Mouse (Mus musculus) heart, embryonic 16.5 days (tissue): ENCODE measurements around the gene Ino80b. TPM values are rescaled to one million over a fixed set of nuclear protein-coding genes. Genes with fewer than 3 reads are reported as not detected.

Experiments
- ATAC-seq: fragments of 200-750 bp; cut with Nextera tagmentation; replicated peaks from 2 replicates; pipeline ENCODE4 v1.8.0; 2017; ENCODE audit warnings: moderate number of reproducible peaks; ENCODE audit not compliant: insufficient read depth, low FRiP score; ENCODE audit errors: extremely low read depth
- H3K27ac ChIP-seq: fragments of 300-500 bp; sonication (generic); 2 replicates; pipeline ENCODE4 v1.5.1; 2014; ENCODE audit warnings: mild to moderate bottlenecking, low read length, control low read depth, moderate library complexity
- H3K27me3 ChIP-seq: fragments of 300-500 bp; sonication (generic); 2 replicates; pipeline ENCODE4 v1.6.1; 2014; ENCODE audit warnings: low read length, mixed read lengths; ENCODE audit not compliant: control insufficient read depth, insufficient read depth
- H3K36me3 ChIP-seq: fragments of 300-500 bp; sonication (generic); 2 replicates; pipeline ENCODE4 v1.6.1; 2014; ENCODE audit not compliant: control insufficient read depth, insufficient read depth
- H3K4me1 ChIP-seq: fragments of 300-500 bp; sonication (generic); 2 replicates; pipeline ENCODE4 v1.6.1; 2014; ENCODE audit warnings: low read length, mixed read lengths; ENCODE audit not compliant: control insufficient read depth, insufficient read depth
- H3K4me2 ChIP-seq: fragments of 300-500 bp; sonication (generic); 2 replicates; pipeline ENCODE4 v1.6.1; 2014; ENCODE audit warnings: low read depth, mild to moderate bottlenecking, control low read depth, low read length
- H3K4me3 ChIP-seq: fragments of 300-500 bp; sonication (generic); 2 replicates; pipeline ENCODE4 v1.5.1; 2014; ENCODE audit warnings: mild to moderate bottlenecking, control low read depth, low read length
- H3K9ac ChIP-seq: fragments of 300-500 bp; sonication (generic); 2 replicates; pipeline ENCODE4 v1.6.1; 2014; ENCODE audit warnings: low read length, control low read depth
- H3K9me3 ChIP-seq: fragments of 300-500 bp; sonication (generic); replicated peaks from 2 replicates; pipeline ENCODE4 v1.6.1; 2016; ENCODE audit warnings: low read length; ENCODE audit not compliant: control insufficient read depth
- WGBS: fragments of 180-500 bp; shearing (Covaris S2); extraction: QIAGEN DNeasy Blood & Tissue Kit; methylation state at CpG from one replicate; pipeline ENCODE4 v1.1.7; 2014; 5-methylcytosine and 5-hydroxymethylcytosine counted together
- polyA plus RNA-seq: library from polyadenylated mRNA; unstranded; fragments of >200 nt; fragmentation: Nextera tagmentation; extraction: Ambion mirVana; gene quantifications from 2 replicates; pipeline ENCODE4 v1.2.1, GENCODE M21; 2015

Gene Ino80b
- polyA plus RNA-seq, 1 experiment from 2014 or later: 8.1 TPM

DNA sequence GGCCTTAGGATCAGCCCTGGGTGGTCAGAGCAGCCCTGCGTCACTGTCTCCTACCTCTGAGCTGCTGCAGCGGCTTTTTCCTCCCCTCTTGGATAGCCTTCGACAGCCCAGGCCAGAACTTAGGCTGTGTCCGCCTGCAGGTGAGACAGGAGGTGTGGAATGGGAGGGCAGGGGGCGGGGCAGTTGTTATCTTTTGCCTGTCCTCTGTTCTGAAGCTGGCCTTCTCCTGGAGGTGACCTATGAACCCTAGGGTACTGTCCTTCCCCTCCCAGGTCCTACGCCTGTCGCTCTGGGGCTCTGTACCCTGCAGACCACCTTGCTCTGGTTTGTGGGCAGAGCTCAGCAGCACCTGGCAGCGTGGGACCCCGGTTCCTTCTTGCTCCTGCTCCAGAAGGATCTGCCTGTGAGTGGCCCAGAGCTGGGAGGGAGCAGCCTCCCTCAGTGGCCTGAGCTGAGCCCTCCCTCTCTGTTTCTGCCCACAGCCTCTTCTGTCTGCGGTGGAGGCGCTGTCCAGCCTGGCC, 22.0 kb downstream of the Ino80b start:
- Histone ChIP-seq H3K27ac (no peak overlapping the region), H3K4me1 (peaks cover 20% of the 10 kb centered on the region), H3K27me3 (peaks cover 3% of the 10 kb centered on the region), H3K4me2 (no peak overlapping the region), H3K4me3 (no peak overlapping the region), H3K36me3 (no peaks in the 10 kb centered on the region), H3K9ac (peak overlapping the region; percentile 92; the same call in 1 of the 2 replicates), H3K9me3 (no peaks in the 10 kb centered on the region)
- no peak for ATAC-seq
- WGBS: 60% methylated on average over 11 of the region's 11 CpGs

DNA sequence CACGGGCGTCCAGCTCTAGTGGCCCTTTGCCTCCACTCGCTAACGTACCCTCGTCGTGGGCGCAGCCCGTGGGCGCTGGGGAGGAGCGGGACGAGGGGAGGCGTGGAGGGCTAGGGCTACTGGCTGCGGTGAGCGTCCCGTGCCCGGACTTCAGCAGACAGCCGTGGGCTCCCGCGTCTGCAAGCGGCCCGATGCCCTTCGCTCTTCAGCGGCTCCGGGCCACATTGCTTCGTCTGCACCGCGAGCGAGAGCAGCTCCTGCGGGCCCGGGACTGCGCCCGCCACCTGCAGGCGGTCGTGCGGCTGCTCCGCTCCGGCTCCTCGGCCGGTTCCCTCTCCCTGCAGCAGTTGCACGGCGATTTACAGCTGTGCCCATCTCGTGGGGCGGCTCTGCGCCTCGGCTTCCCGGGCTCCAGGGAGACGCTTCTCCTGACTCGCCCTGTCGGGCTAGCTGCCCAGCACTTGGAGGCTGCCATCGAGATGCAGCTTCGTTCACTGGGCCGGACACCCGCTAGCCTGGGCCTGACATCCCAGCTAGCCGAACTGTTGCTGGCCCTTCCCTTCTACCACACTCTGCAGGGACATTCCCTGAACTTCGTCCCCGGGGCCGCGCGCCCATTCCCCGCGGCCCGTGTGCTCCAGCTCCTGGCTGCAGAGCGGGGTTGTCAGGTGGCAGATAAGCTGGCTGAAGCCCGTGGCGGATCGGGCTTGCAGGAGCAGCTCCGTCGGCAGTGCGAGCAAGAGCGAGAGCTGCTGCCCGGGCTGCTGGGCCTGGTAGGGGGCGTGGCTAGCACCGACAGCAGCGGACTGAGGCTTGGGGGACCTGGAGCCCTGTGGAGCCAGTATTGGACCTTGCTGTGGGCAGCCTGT, 23.3 kb downstream of the Ino80b start:
- WGBS: under 1% methylated on average over 72 of the region's 74 CpGs
- H3K9me3 ChIP-seq: no peaks in the 10 kb centered on the region
- H3K9ac ChIP-seq: peak overlapping the region; percentile 92
- no peaks in the 10 kb centered on the region for H3K36me3 ChIP-seq
- H3K27me3 ChIP-seq: peaks cover 3% of the 10 kb centered on the region
- peaks cover 17% of the 10 kb centered on the region for H3K4me1 ChIP-seq
- peak; percentile 79 for ATAC-seq
- H3K27ac ChIP-seq: peak overlapping the region; percentile 87
- H3K4me2 ChIP-seq: peak overlapping the region; percentile 97
- H3K4me3 ChIP-seq: peak overlapping the region; percentile 81

DNA sequence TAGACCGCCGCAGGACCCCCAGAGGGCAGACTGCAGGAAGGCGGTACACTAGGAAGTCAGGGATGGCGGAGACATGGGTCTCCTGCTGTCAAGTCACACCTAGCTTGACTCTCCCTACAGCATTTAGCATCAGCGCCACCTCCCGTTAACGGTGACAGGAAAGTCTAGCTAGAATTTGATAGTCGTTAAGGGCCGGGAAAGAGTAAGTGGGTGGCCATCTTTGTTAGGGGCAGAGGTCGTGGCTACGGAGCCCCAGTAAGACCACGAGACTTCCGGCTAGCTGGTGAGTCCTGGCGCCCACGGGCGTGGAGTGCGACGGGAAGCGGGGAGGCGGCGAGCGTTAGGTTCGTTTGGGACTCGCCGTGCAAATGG, 23.9 kb downstream of the Ino80b start, which contains the start of the genes Ccdc142 and Gm42688:
TSS of gene Ccdc142 (plus strand) at position 286 of the 372 bp plus-strand sequence.
TSS of gene Gm42688 (plus strand) at position 302 of the 372 bp plus-strand sequence.
- no peaks in the 10 kb centered on the region for H3K9me3 ChIP-seq
- ATAC-seq: peak; percentile 86
- WGBS: under 1% methylated on average over 25 of the region's 25 CpGs
- peak within 1 kb of the TSS; percentile 87 for H3K27ac ChIP-seq
- peak within 1 kb of the TSS; percentile 81 for H3K4me3 ChIP-seq
- H3K27me3 ChIP-seq: peaks cover 3% of the 10 kb centered on the region
- H3K4me2 ChIP-seq: peak within 1 kb of the TSS; percentile 97
- H3K36me3 ChIP-seq: no peaks in the 10 kb centered on the region
- peak within 1 kb of the TSS; percentile 92 for H3K9ac ChIP-seq
- H3K4me1 ChIP-seq: peaks cover 17% of the 10 kb centered on the region

DNA sequence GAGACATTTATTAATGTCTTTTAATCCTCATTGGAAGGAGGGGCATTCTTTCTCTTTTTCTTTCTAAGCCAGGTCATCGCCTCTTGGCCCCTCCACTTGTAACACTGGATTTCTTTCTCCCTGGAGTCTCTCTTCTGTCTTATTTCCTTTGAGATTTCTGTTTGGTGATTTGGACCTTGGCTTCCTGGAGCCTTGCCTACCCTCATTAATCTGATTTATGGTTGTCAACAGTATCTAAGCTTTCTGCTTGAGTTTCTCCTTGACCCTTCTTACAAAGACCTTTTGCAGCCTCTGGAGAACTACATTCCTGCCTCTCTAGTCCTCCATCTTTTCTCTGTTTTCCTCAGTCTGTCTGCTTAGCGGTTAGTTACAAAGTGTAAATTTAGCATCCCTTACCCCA, 26.8 kb downstream of the Ino80b start:
- H3K27me3 ChIP-seq: peaks cover 6% of the 10 kb centered on the region
- H3K9ac ChIP-seq: no peak overlapping the region
- H3K4me3 ChIP-seq: no peak overlapping the region
- no peak for ATAC-seq
- H3K27ac ChIP-seq: no peak overlapping the region
- H3K9me3 ChIP-seq: no peaks in the 10 kb centered on the region
- peaks cover 16% of the 10 kb centered on the region for H3K4me1 ChIP-seq
- no peak overlapping the region for H3K4me2 ChIP-seq
- WGBS: 67% methylated on average over 2 of the region's 2 CpGs
- no peaks in the 10 kb centered on the region for H3K36me3 ChIP-seq

DNA sequence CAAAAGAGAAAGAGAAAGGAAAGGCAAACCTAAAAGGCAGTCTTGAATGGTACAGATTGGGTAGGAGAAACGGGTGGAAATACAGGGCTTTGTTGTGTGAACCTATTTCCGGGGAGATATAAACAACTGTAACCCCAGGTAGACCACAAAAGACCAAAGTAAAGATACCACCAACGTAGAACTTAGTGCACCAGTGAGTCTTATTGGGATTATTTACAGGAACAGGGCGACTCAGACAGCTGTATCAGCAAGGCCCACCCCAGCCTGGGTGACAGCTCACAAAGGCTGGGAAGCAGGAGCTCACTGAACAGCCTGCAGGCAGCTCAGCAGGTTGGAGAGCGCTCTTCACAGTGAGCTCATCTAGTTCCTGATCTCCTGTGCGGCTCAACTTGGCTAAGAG, 29.3 kb downstream of the Ino80b start:
- no peaks in the 10 kb centered on the region for H3K9me3 ChIP-seq
- peaks cover 4% of the 10 kb centered on the region for H3K4me1 ChIP-seq
- no peak overlapping the region for H3K9ac ChIP-seq
- peaks cover 6% of the 10 kb centered on the region for H3K27me3 ChIP-seq
- ATAC-seq: no peak
- no peak overlapping the region for H3K4me3 ChIP-seq
- H3K27ac ChIP-seq: no peak overlapping the region
- H3K4me2 ChIP-seq: no peak overlapping the region
- H3K36me3 ChIP-seq: no peaks in the 10 kb centered on the region
- 36% methylated on average over 6 of the region's 6 CpGs for WGBS

DNA sequence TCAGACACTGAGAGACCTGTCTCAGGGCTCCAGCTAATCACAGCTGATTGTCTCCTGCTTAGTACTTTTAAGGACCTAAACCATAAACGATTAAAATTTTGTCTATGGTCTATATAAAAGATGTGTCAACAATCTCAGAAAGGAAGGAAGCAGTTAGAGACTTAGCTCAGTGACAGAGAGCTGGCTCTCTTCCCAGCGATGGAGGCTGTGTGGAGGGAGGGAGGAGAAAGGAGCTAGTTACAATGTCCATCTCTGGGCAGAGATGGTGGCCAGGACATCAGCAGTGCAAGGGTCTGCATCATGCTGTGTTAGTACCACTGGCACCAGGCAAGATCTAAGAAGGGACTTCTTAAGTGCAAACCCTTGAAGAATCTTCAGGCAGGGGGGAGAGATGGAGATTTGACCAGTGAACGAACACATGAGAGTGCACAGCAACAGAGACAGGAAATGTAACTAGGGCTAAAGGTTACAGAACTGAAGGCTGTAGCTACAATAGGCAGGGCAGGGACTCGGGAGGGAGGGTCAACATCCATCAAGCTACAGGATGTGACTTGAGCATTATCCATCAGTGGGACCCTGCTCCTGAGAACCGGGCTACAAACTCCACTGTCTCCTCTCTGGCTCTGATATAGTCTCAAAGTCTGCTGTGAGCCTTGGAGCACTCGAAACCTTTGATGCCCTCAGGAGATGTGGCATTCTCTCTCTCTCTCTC, 32.7 kb downstream of the Ino80b start:
- no peak overlapping the region for H3K4me3 ChIP-seq
- H3K4me1 ChIP-seq: peaks cover 2% of the 10 kb centered on the region; the same call in 1 of the 2 replicates
- no peaks in the 10 kb centered on the region for H3K9me3 ChIP-seq
- H3K4me2 ChIP-seq: no peak overlapping the region
- peaks cover 22% of the 10 kb centered on the region for H3K27me3 ChIP-seq
- H3K36me3 ChIP-seq: no peaks in the 10 kb centered on the region
- no peak overlapping the region for H3K9ac ChIP-seq
- H3K27ac ChIP-seq: peak overlapping the region; percentile 31; the same call in 1 of the 2 replicates
- ATAC-seq: peak; percentile 28; the same call in 1 of the 2 replicates
- WGBS: 33% methylated on average over 6 of the region's 6 CpGs

DNA sequence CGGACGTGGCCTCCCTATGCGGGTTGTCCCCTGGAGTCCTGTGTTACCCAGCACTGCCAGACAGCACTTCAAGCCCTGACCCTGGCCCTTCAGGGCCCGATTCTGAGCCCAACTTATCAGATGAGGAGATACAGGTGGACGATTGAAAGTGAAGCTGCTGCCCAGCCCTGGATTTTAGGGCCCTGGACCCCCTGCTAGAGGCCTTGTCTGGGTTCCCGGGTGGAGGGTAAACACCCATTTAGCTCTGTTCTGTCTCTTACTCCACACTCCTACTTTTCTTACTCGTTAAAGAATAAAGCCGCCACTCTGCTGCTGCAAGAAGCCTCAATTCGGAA, 37.3 kb downstream of the Ino80b start:
- H3K36me3 ChIP-seq: no peaks in the 10 kb centered on the region
- H3K4me1 ChIP-seq: peaks cover 8% of the 10 kb centered on the region
- H3K4me2 ChIP-seq: peak overlapping the region; percentile 62
- 15% methylated on average over 9 of the region's 9 CpGs for WGBS
- H3K27me3 ChIP-seq: peaks cover 58% of the 10 kb centered on the region
- H3K27ac ChIP-seq: no peak overlapping the region
- no peaks in the 10 kb centered on the region for H3K9me3 ChIP-seq
- no peak for ATAC-seq
- H3K9ac ChIP-seq: peak overlapping the region; percentile 1; the same call in 1 of the 2 replicates
- peak overlapping the region; percentile 45 for H3K4me3 ChIP-seq

DNA sequence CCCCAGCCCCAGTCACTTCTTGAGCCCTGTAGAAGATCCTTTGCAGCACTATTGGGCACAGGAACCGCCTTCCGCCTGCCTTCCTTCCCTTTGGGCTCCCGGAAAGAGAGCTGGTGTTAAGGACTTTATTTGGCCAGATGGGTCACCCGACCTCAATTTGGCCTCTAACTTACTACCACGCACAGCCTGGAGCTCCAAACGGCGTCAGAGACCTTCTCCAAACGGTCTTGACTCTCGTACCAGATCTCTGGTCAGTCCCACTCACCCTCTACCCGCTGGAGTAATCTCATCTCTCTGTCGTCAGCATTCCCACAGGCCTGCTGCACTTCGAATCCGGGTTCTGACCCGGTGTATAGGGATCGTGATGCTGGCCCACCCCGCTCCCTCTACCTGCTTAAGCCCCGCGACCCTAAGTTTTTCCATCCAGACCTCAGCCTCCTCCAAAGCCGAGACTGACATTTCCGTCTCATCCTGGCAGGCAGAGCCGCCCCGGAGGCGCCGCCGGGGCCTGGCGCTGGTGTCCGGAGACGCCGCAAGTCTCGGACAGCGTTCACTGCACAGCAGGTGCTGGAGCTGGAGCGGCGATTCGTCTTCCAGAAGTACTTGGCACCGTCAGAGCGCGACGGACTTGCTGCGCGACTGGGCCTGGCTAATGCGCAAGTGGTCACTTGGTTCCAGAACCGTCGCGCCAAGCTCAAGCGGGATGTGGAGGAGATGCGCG, 37.9 kb downstream of the Ino80b start:
- no peaks in the 10 kb centered on the region for H3K36me3 ChIP-seq
- no peaks in the 10 kb centered on the region for H3K9me3 ChIP-seq
- peak overlapping the region; percentile 62 for H3K4me2 ChIP-seq
- H3K4me3 ChIP-seq: peak overlapping the region; percentile 45
- ATAC-seq: no peak
- no peak overlapping the region for H3K27ac ChIP-seq
- peaks cover 6% of the 10 kb centered on the region for H3K4me1 ChIP-seq
- H3K9ac ChIP-seq: peak overlapping the region; percentile 1
- H3K27me3 ChIP-seq: peaks cover 63% of the 10 kb centered on the region
- WGBS: 2% methylated on average over 47 of the region's 47 CpGs
